In genomic region chrX:102251937-102252860, GRCm38 (mm10) we compare ENCODE assay signal across 8 mouse cellular contexts. TPM values are rescaled to one million over a fixed set of nuclear protein-coding genes. Genes with fewer than 3 reads are reported as not detected.
A peak's percentile ranks its signal among the peaks of the same experiment; 100 is the strongest.
DNase-seq lines count a peak whose midpoint lies in the region; ATAC-seq and TF ChIP-seq lines count a peak whose summit lies in the region.

Gene Cited1 (minus strand): TSS chrX:102252181.

- 18% methylated on average over 40 of the region's 44 CpGs for WGBS in hindbrain, embryonic 11.5 days
- 12% methylated on average over 44 of the region's 44 CpGs for WGBS in lung, postnatal 0 days

- H3K27ac ChIP-seq in hindbrain, embryonic 11.5 days (ENCODE audit: low read depth, low read length): no peak within 1 kb of the TSS
- no peak within 1 kb of the TSS for H3K27ac ChIP-seq in lung, postnatal 0 days (ENCODE audit: low read length)

- peaks cover 48% of the 10 kb centered on the region for H3K27me3 ChIP-seq in hindbrain, embryonic 11.5 days (ENCODE audit: control insufficient read depth, insufficient read depth, low read length)
- H3K27me3 ChIP-seq in lung, postnatal 0 days (replicated peaks; ENCODE audit: insufficient read depth, low read length): no peaks in the 10 kb centered on the region; the same call in 1 of the 2 replicates

- TF ChIP-seq EP300 in lung, postnatal 0 days (IDR thresholded peaks at IDR 0.05): no peak

- ATAC-seq in frontal cortex, adult (ENCODE audit: low TSS enrichment): peak; percentile 92
- ATAC-seq in hindbrain, embryonic 11.5 days (ENCODE audit: low FRiP score): peak; percentile 93
- peak; percentile 93 for ATAC-seq in lung, postnatal 0 days

- H3K4me2 ChIP-seq in hindbrain, embryonic 11.5 days (replicated peaks; ENCODE audit: low read depth, low read length): peak within 1 kb of the TSS; percentile 84
- H3K4me2 ChIP-seq in lung, postnatal 0 days (replicated peaks; ENCODE audit: low read depth, low read length): peak within 1 kb of the TSS; percentile 88

- H3K36me3 ChIP-seq in hindbrain, embryonic 11.5 days (ENCODE audit: control insufficient read depth, insufficient read depth, low read length): no peaks in the 10 kb centered on the region
- no peaks in the 10 kb centered on the region for H3K36me3 ChIP-seq in lung, postnatal 0 days (ENCODE audit: insufficient read depth, low read length)

- no peaks in the 10 kb centered on the region for H3K9me3 ChIP-seq in hindbrain, embryonic 11.5 days (ENCODE audit: control insufficient read depth, low read length)
- no peaks in the 10 kb centered on the region for H3K9me3 ChIP-seq in lung, postnatal 0 days (ENCODE audit: low read length)

- TF ChIP-seq CTCF in lung, postnatal 0 days (IDR thresholded peaks at IDR 0.05): no peak

- no peaks in the 10 kb centered on the region for H3K4me1 ChIP-seq in hindbrain, embryonic 11.5 days (replicated peaks; ENCODE audit: control insufficient read depth, insufficient read depth, low read length)
- H3K4me1 ChIP-seq in lung, postnatal 0 days (ENCODE audit: insufficient read depth, low read depth, low read length): no peaks in the 10 kb centered on the region

- peak within 1 kb of the TSS; percentile 27; the same call in 1 of the 2 replicates for H3K9ac ChIP-seq in hindbrain, embryonic 11.5 days (ENCODE audit: low read depth, low read length)
- no peak within 1 kb of the TSS for H3K9ac ChIP-seq in lung, postnatal 0 days (replicated peaks; ENCODE audit: low read depth)

- peak within 1 kb of the TSS; percentile 40 for H3K4me3 ChIP-seq in hindbrain, embryonic 11.5 days (ENCODE audit: low read depth, low read length)
- H3K4me3 ChIP-seq in lung, postnatal 0 days (ENCODE audit: low read depth, low read length): peak within 1 kb of the TSS; percentile 48

- DNase-seq in MN1 (ENCODE audit: low spot score): peak; percentile 69
- DNase-seq in cerebellum, adult 18-20 months: peak; percentile 61 to 63
- peak; percentile 78 for DNase-seq in hindbrain, embryonic 11.5 days (ENCODE audit: low spot score)
- DNase-seq in layer of hippocampus, postnatal 14 days (ENCODE audit: low spot score in 2 of 2): peak; percentile 31 to 41
- peak; percentile 73 for DNase-seq in lung, postnatal 0 days (ENCODE audit: low spot score)
- peak; percentile 78 for DNase-seq in retina, embryonic 14.5 days (ENCODE audit: low spot score)
- DNase-seq in urinary bladder, postnatal 14 days (ENCODE audit: low spot score): peak; percentile 28

RNA-seq across cellular contexts. Expression of gene Cited1, which starts in this region (rescaled TPM):
- polyA plus RNA-seq in hindbrain, embryonic 11.5 days (2014; fragmentation: Nextera tagmentation; extraction: Ambion mirVana): 12.1 and 15.0 TPM in 2 replicates
- total RNA-seq in layer of hippocampus, postnatal 14 days (2021): 1 to 10 TPM; 3.5 to 4.0 TPM
- polyA plus RNA-seq in lung, postnatal 0 days (2015; fragmentation: Nextera tagmentation; extraction: Ambion mirVana): 3.3 and 3.6 TPM in 2 replicates

Comparison
In these comparisons a context has a peak if more than half of its experiments do, and no peak if none do; other contexts are left out.
1. DNase-seq: peak in every context shown above with its lines; median percentile 78 in hindbrain, embryonic 11.5 days; 78 in retina, embryonic 14.5 days; 73 in lung, postnatal 0 days; 69 in MN1; 62 in cerebellum, adult 18-20 months; 36 in layer of hippocampus, postnatal 14 days; 28 in urinary bladder, postnatal 14 days.